Mouse (Mus musculus): ENCODE measurements around the gene Gm17455.

The Gm17455 gene

DNA sequence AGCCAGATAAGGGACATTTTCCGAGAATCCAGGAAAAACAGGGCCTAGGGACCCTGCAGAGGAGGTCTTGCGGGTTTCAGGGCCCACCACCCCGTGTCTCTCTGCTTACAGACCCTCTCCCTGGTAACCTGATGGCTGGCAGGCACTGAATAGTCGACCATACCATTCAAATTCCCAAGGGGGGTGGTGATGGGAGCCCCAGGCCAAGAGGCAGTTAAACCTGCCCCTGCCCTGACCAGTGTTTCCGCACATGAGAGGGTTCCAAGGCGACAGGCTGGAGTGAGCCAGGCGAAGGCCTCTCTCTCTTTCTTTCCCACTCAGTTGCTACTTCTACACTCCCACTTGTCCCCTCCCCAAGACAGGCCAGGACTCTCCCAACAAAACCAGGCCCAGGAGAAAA, at the start of gene Gm17455:
TSS of gene Gm17455 (plus strand) at position 278 of the 400 bp plus-strand sequence.
- no peak for DNase-seq (ENCODE audit: low spot score)

DNA sequence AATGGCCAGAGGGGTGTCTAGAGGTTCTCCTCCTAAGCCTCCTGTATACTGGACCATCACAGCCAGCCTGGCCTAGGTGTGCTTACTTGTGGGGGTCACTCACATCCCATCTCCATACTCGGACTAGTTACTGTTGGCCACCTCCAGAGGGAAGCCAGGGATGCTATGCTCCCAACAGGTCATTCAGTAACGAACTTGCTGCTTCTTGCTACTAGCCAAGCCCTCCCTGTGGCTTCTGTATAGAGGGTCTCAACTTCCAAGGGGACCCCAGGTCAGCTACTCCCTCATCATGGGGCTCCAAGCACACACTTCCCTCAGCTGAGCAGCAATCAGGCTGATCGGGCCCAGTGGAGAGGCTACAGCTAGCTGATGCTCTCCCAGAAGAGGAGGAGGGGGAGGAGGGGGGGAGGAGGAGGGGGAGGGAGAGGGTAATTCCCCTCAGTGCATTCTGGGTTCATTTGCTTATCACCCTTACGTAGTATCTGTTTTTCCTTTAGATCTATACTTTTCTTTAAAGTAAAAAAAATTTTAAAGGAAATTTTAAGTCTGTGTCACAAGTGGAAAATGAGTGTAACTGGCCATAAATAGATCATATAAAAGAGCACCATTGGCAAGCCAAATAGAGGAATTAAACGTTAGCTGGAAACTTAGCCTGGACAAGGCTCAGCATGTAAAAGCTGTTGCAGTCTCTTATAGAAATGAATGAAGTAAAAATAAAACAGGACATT, 49.3 kb upstream of the Gm17455 start:
- DNase-seq (ENCODE audit: low spot score) = no peak

DNA sequence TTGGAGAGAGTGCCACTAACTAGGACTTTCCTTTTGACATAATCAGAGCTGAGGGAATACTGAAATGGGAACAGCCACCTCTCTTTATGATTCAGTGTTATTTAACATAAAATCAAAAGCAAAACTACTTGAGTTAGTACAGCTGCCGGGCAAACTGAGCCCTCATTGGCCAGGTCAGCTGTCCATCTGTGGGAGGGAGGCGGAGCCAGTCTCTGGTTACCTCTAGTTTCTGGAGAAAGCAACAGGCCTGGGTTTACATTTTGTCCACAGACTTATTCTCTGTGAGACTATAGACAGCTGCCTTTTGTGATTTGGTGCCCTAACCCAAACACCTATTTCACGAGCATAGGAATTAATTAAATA, 48.7 kb upstream of the Gm17455 start:
- DNase-seq (ENCODE audit: low spot score) = peak; percentile 88

DNA sequence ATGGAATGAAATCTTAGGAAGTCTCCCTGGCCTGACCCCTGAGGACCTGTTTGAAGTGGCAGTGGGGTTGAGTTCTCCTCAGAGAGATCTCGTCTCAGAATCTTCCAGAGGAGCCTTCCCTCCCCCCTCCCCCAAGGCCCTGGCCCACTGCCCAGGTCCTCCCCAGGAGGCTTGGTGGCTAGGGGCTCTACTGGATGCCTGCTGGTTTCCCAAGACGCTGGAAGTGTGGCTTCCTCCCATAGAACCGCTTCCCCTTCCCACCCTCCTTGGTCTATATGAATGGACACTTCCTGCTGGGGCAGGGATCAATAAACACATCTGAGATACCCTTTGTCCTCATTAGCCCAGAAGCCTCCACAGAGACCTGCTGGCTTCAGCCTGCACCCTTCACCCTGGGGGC, 48.3 kb upstream of the Gm17455 start:
- DNase-seq (ENCODE audit: low spot score) = no peak

DNA sequence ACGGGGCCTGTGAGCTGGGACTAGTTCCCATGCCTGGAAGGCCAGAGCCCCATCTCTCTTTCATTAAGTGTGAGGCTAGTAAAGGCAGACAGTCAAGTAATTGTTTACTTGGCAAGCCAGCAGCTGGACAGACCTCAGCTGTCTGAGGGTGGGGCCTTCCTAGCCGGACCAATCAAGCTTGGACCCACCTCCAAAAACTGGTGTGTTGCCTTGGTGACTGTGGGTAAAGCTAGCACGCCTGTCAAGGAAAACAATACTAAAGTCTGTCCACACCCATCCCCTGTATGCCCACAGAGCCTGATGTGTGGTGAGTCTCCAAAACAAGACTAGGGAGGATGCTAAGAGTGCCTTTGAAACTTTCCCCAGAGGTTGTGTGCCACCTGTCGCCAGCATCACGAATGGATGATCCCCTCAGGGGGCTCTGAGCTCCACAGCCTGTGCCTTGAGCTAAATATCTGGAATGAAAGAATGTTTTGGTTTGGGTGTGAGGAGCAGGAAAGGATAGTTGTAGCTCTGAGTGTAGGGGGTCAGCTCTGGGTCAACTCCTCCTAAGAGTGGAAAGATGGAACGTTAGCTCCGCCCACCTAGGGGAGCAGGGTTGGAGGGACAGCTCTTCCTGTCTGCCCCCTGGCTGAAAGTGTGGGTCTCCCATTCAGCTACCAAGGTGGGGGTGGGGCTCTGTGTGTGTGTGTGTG, 47.6 kb upstream of the Gm17455 start:
- no peak for DNase-seq (ENCODE audit: low spot score)

DNA sequence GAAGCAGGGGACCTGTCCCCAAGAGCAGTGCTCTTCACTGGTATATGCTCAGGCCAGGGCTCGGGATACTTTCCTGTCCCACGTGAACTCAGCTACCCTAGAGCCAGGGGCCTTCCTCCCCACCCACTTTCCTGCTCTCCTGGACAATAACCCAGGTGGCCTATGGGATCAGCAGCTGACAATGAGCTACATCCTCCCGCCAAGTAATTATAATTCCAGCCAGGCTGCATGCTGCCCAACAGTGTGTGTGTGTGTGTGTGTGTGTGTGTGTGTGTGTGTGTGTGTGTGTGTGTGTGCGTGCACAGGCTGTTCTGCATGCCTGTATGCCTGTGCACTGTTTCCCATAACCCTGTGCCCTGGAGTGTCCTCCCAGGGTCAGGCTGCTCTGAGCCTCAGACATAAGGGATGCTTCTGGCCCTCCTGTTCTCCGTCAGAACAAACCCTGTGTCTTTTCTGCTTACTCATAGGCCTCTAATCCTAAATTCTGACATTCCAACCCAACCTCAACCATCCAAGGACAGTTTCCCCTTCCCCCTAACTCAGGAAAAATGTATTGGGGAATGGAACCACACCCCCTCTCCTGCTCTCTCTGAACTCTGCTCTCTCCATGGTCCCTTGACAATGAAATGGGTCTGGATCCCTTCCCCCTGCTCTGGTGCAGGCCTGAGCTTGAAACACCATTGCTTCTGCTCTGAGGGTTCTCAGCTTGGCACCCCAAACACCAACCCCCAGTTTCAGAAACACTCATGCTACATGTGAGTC, 46.1 kb upstream of the Gm17455 start:
- no peak for DNase-seq (ENCODE audit: low spot score)

DNA sequence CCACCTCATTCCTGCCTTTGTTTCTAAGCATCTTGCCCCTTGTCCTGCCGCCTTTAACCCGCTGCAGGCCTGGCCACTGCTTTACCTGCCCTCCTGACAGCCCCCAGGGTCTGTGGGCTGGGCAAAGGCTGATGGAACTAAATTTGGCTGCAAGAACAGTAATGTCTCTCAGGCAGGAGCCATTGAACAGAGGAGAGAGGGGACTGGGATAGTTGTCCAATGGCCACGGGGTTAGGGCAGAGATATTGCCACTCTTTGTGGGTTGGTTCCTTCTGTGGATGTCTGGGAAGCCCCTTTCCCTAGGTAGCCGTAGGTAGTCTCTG, 45.6 kb upstream of the Gm17455 start:
- DNase-seq (ENCODE audit: low spot score) = no peak

DNA sequence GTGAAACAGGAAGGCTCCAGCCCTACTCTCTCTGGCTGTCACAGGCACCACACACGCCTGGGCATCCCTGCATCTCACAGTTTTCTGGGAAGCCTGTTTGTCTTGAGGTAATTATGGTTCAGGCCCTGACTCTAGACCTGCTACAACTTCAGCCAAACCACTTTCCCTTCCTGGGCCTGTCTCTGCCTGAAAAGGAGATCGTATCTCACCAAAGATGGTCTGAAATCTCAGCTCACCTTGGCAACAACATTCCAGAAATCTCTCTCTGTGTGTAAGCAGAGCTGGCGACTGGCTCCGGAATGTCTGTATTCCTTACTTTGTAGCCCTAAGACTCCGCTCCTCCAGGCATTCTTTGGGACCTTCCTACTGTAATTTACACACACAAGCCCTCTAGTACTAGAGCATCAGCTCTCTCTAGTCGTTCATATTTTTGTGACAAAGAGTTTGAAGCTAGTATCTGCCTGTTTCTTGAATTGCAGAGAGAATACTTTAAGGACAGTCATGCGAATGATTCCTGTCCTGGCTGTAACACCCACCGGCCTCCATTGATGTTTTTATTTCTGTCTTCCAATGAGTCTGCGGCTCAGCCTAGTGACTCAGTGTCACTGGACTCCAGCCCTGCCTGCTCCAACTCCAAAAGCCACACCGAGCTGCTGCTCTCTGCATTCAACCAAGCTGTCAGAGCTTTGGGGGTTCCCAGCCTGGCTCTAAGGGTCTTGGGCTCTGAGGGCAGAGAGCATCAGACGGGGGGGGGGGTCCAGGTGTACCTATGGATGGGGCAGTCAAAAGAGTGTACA, 44.4 kb upstream of the Gm17455 start:
- no peak for DNase-seq (ENCODE audit: low spot score)

DNA sequence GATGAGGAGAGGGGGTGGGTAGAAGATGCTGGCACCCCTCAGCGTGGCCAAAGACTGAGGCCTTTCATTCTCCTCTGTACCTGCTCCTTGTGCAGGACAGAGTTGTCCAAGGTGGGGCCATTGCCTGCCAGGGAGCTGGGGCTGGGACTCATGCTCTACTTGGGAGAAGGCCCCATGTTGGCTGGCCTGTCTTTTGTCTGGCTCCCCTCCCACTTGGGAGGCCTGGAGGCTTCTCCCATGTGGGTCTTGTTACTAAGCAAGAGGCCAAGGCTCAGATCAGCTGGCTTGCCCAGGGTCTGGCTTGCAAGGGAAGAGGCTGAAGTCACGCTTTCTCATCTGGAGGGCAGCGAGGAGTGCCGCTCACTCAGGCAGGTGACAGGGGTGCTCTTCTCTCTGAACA, 42.1 kb upstream of the Gm17455 start:
- no peak for DNase-seq (ENCODE audit: low spot score)

DNA sequence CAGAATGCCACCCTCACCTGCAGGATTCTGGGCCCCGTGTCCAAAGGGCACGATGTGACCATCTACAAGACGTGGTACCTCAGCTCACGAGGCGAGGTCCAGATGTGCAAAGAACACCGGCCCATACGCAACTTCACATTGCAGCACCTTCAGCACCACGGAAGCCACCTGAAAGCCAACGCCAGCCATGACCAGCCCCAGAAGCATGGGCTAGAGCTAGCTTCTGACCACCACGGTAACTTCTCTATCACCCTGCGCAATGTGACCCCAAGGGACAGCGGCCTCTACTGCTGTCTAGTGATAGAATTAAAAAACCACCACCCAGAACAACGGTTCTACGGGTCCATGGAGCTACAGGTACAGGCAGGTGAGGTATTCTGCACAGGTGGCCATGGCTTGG, 41.6 kb upstream of the Gm17455 start:
- DNase-seq (ENCODE audit: low spot score) = no peak

DNA sequence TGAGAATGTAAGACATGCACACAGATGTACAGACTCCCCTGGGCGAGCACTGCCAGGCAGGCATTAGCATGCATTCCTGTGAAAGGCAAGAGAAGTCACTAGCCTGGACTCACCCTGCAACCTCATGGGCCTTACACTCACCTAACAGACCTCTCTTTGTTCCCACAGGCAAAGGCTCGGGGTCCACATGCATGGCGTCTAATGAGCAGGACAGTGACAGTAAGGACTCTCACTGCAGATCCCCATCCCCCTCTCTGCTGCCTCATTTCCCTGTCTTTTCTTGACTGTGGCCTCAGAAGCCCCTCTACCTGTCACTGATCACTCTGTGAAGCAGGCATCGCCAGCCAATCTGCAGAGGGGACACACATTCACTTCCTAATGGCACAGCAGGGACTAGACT, 40.8 kb upstream of the Gm17455 start:
- no peak for DNase-seq (ENCODE audit: low spot score)

DNA sequence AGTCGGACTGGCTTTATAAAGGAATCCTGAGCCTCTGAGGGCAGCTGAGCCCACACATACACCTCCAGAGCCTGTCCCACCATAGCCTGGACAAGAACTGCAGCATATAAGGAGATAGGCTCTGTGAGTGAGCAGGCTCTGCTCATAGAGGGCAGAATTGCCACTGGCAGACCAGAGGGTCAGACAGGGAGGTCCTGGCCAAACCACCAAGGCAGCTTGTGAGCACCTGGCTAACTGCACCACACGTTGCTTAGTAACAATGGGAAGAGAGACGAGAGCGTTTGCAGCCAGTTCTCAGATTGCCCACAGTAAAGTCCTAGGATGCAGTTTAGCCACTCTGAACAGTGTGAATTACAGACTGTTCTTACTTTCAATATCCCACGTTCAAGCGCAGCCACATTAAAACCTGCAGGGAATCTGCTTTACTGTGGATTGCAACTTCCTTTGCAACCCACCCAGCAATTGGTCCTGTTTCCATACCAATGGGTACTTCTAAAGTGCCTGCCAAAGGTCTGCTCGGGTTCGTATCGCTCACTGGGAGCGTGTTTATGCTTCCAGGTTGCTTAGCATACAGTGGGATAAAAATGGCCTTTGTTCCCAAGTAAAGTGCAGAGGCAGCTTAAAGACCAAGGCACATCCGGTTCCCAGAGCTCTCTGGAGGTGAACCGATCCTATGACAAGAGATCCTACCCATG, 37.8 kb upstream of the Gm17455 start:
- DNase-seq (ENCODE audit: low spot score) = no peak

DNA sequence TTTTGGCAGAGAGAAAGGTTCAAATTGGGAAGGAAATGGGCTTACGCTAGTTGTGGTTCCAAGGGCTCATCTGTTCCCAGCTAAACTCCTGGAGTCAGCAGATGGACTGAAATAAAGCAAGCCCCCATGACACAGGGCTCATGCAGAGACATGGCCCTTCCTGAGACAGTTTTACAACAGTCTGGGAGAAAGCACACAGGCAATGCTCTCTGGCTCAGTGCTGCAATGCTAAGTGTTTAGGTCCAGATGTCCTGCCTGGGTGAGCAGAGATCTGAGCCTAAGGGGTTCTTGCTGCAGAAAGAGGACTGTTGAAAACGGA, 37.3 kb upstream of the Gm17455 start:
- no peak for DNase-seq (ENCODE audit: low spot score)

DNA sequence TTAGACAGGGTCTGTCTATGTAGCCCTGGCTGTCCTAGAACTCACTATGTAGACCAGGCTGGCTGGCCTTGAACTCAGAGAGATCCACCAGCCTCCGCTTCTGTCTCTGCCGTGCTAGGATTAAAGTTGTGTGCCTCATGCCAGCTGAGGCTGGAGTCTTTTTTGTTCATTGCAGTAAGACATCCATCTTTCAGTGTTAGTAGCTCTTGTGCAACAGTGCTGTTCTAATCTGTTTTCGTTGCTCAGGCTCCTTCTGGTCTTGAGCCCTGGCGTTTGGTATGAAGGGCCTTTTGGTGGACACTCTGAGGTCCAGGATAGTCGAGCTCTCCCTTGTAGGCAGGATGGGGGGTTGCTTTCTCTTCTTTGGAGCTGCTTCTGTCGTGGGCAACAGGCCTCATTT, 36.1 kb upstream of the Gm17455 start:
- DNase-seq (ENCODE audit: low spot score) = no peak

DNA sequence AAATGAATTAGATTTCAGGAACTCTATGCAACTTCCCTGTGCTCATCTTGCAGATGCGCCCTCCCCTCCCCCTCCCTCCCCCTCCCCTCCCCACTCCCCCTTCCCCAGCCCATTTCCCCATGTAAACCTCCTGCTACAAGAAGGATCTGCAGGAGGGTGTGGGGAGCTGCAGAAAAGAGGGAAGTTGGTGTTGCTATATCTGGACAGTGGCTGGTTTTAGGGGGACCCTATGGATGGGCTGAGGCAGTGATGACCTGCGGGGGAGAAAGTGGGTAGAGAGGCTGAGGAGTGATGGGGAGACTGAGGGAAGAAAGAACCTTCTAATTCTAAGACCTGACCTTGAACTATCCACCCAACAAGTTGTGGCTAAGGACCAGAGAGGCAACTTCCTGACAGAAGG, 32.4 kb upstream of the Gm17455 start:
- DNase-seq (ENCODE audit: low spot score) = no peak

DNA sequence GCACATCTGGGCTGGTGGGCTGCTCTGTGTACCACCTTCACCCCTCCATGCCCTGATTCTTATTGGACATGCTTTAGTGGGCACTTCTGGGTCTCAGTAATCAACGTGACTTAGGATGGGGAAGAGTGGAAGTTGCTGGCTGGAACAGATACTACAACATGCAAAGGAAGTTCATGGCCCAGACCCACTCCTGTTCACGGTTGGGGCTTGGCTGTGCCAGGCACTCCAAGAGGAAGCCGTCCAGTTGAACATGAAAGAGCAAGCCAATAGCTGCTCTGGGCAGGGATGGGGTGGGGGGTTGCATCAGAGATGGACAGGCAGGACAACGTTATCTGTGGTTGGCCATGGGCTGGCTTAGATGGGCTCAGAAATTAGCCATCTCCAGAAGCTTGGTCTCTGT, 31.6 kb upstream of the Gm17455 start:
- DNase-seq (ENCODE audit: low spot score) = no peak

DNA sequence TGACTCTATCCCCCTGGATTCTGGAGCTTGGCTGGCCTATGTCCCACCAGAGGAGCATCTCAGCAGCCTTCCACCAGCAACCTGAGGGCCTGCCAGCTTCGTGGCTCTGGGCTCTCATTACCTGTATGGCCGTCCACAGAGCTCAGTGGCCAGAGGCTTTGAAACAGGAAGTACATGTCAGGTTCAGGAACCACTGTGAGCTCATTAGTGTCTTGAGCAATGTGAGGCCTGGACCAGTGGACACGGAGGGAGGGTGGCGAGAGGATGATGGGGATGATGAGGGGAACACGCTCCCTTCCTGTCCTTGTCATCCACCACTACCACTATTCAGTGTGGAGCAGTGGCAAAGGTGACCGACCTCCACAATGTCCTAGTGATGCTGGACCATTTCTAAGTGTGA, 30.1 kb upstream of the Gm17455 start:
- DNase-seq (ENCODE audit: low spot score) = no peak

DNA sequence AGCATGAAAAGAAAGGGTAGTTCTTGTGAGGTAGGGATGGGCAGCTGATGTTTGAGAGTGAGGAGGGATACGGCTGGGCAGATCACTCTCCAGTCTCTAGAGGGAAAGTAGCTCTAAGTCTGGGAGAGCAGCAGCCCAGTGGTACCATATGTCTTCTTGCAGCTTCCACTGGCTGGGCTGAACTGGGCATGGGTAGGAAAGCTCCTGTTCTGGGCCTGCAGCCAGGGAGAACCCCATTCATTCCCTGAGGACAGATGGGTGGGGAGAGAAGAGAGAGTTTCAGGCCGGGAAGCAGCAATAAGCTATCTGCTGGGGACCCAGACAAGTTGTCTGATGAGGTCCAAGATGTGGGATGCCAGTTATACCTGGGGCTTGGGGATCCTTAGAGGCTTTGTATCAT, 29.4 kb upstream of the Gm17455 start:
- no peak for DNase-seq (ENCODE audit: low spot score)

DNA sequence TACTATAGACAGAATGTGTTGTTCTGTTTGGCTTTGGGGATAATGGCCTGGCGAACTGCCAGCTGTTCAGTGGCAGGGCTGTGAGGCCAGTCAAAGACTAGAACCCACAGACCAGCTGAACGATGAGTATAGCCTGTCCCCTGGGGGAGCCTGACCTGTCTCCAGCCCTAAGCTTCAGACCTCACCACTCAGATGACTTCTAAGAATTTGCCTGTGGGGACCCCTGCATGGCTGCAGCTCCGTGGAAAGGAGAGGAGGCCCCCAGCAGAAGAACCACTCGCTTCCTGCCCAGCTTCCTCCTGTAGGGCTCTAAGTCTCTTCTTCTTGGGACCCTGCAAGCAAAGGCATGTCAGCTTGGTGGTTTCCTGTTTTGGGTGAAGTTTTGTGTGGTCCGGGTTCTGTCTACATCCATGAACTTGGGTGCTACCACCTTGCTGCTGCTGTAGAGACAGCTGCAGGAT, 28.9 kb upstream of the Gm17455 start:
- DNase-seq (ENCODE audit: low spot score) = no peak

DNA sequence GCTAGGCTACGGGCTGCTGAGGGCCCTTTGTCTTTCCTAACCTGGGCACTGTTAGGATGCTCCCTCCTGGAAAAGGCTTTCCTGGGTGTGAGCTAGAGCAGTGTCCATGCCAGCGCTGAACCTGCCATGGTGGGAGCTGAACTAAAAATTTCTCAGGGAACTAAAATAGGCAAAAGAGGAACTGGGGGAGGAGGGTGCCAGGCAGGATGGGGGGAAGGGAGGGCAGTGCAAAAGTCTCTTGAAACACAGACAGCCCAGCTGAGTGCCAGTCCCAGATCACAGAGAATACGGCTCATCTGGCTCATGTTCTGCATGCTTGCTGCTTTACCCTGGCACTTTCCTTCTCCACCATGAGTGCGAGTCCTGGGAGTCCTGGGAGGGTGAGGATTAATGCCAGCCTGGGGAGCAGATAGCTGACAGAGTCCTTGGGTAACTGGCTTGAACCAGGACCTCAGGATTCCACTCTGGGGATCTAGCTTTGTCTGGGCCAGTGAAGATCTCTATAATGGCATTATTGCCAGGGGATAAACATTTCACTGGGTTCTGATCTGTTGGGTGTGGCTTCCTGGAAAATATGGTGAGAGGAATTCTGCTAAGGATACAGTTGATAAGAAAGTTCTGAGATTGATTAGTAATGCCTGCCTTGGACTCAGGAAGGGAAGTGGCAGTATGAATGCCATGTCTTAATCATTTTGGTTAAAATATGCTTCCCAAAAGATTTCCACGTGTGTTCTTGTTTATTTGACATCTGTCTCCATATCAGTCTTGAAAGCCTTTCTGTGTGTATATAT, 27.7 kb upstream of the Gm17455 start:
- no peak for DNase-seq (ENCODE audit: low spot score)

DNA sequence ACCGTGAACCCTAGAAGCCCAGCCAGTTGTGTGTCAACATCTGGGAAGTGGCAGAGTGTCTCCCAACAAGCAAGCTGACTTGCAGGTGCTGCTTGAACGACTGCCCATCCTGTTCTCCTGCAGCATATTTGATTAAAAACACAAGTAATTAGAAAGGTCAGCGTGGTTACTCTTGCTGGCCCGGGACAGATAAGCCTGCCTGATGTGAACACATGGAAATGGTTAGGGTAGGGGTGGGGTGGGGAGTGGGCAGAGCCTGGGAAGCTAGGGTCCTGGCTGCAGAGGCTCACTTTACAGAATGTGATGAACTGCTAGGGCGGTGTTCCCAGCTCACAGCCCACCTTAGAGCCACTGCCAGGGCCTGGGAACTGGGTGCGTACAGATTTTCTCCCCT, 26.0 kb upstream of the Gm17455 start:
- DNase-seq (ENCODE audit: low spot score) = no peak
